Mouse (Mus musculus) hindbrain, embryonic 15.5 days (tissue): ENCODE data around the gene Ttll1. TPM values are rescaled to one million over a fixed set of nuclear protein-coding genes. Genes with fewer than 3 reads are reported as not detected.

ENCODE experiments used
- ATAC-seq: fragments of 200-750 bp; cut with Nextera tagmentation; 2 replicates; pipeline ENCODE4 v1.8.0; 2017; ENCODE audit warnings: low read depth, moderate number of reproducible peaks, moderate TSS enrichment; ENCODE audit not compliant: low FRiP score
- H3K27ac ChIP-seq: fragments of 300-500 bp; sonication (generic); replicated peaks from 2 replicates; pipeline ENCODE4 v1.5.1; 2015; ENCODE audit warnings: mild to moderate bottlenecking, inconsistent platforms
- H3K27me3 ChIP-seq: fragments of 300-500 bp; sonication (generic); 2 replicates; pipeline ENCODE4 v1.6.1; 2015; ENCODE audit warnings: control low read depth, inconsistent platforms
- H3K36me3 ChIP-seq: fragments of 300-500 bp; sonication (generic); 2 replicates; pipeline ENCODE4 v1.6.1; 2015; ENCODE audit warnings: control low read depth, inconsistent platforms
- H3K4me1 ChIP-seq: fragments of 300-500 bp; sonication (generic); replicated peaks from 2 replicates; pipeline ENCODE4 v1.6.1; 2015; ENCODE audit warnings: control low read depth, inconsistent platforms
- H3K4me2 ChIP-seq: fragments of 300-500 bp; sonication (generic); 2 replicates; pipeline ENCODE4 v1.6.1; 2015; ENCODE audit warnings: moderate library complexity, mild to moderate bottlenecking, inconsistent platforms
- H3K4me3 ChIP-seq: fragments of 300-500 bp; sonication (generic); 2 replicates; pipeline ENCODE4 v1.5.1; 2015; ENCODE audit warnings: mild to moderate bottlenecking, inconsistent platforms
- H3K9ac ChIP-seq: fragments of 300-500 bp; sonication (generic); 2 replicates; pipeline ENCODE4 v1.6.1; 2015; ENCODE audit warnings: inconsistent platforms
- H3K9me3 ChIP-seq: fragments of 300-500 bp; sonication (generic); 2 replicates; pipeline ENCODE4 v1.6.1; 2016; ENCODE audit warnings: control low read depth, inconsistent platforms
- WGBS: fragments of 180-500 bp; shearing (Covaris S2); methylation state at CpG from one replicate; pipeline ENCODE4 v1.1.7; 2015; 5-methylcytosine and 5-hydroxymethylcytosine counted together
- microRNA-seq: library from miRNA; unstranded; fragments of <30 nt; microRNA quantifications from one replicate; pipeline ENCODE4, GENCODE M21; 2016
- polyA plus RNA-seq: library from polyadenylated mRNA; unstranded; fragments of >200 nt; fragmentation: Nextera tagmentation; extraction: Ambion mirVana; gene quantifications from 2 replicates; pipeline ENCODE4 v1.2.1, GENCODE M21; 2015

The Ttll1 gene
- polyA plus RNA-seq, 1 experiment from 2014 or later = 122 TPM

DNA sequence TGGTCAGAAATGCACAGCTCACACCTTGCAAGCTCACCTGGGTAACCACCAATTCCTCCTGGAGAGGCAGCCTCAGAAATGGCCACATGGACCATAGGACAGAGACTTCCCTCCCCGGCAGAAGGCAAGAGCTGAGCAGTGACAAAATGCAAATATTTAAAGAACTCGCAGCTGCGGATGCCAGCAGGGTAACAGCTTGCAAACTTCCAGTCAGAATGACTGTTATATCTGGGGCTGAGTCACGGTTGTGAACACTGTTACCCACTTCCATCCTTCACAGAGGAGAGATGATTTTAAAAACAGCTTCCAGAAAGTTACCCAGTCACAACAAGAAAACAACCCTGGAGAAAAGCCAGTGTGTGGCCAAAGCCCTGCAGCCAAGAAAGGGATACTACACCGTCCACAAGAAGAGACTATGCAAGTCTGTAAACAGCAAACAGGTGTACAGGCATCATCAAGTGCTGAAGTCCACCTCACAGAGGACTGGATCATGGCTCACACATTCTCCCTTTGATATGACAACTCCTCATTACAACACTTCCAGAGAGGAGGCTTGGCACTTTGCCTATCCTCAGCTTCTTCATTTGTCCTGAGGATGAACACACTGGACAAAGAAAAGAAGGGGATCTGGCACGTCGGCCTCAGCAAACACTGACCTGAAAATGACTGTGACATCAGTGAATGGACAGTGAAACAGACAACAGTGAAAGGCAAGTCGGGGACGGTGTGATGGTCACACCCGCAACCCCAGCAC, 62.7 kb downstream of the Ttll1 start:
- ATAC-seq = no peak
- H3K27ac ChIP-seq = no peak overlapping the region
- peaks cover 11% of the 10 kb centered on the region for H3K4me1 ChIP-seq
- no peaks in the 10 kb centered on the region for H3K9me3 ChIP-seq
- no peak overlapping the region for H3K4me3 ChIP-seq
- H3K36me3 ChIP-seq = no peaks in the 10 kb centered on the region
- H3K9ac ChIP-seq = no peak overlapping the region
- H3K27me3 ChIP-seq = no peaks in the 10 kb centered on the region
- no peak overlapping the region for H3K4me2 ChIP-seq
- WGBS = 56% methylated on average over 10 of the region's 10 CpGs

- WGBS = 87% methylated on average over 2 of the region's 2 CpGs
- H3K27me3 ChIP-seq = no peaks in the 10 kb centered on the region
Observed at GRCm38 (mm10) chr15:83445908-83446307, 64.8 kb downstream of the Ttll1 start.

DNA sequence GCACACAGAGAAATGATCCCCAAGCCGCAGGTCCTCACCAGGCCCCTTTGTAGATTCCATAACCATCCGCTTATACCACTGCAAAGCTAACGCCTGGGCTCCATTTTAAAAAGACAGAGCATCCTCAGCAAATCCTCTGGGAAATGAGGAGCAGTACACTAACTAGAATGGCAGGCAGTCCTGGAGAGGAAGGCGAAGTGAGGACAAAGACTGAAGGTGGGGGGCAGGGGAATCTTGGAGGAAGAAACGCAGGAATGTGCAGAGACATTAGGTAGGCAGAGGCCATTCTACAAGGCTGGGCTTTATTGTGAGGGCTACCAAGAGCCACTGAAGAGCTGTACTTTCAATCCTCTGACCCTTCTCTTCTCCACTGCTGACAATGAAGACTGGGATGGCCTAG, 65.3 kb downstream of the Ttll1 start:
- H3K4me3 ChIP-seq = no peak overlapping the region
- ATAC-seq = no peak
- H3K9me3 ChIP-seq = no peaks in the 10 kb centered on the region
- WGBS = 60% methylated on average over 5 of the region's 5 CpGs
- no peak overlapping the region for H3K9ac ChIP-seq
- H3K36me3 ChIP-seq = no peaks in the 10 kb centered on the region
- no peaks in the 10 kb centered on the region; the same call in 1 of the 2 replicates for H3K4me1 ChIP-seq
- no peak overlapping the region for H3K27ac ChIP-seq
- H3K4me2 ChIP-seq = no peak overlapping the region
- H3K27me3 ChIP-seq = no peaks in the 10 kb centered on the region

More at GRCm38 (mm10) chr15:83445908-83446307, 64.8 kb downstream of the Ttll1 start:
- H3K4me1 ChIP-seq = no peaks in the 10 kb centered on the region; the same call in 1 of the 2 replicates
- H3K4me2 ChIP-seq = no peak overlapping the region
- ATAC-seq = no peak
- H3K27ac ChIP-seq = no peak overlapping the region
- no peaks in the 10 kb centered on the region for H3K9me3 ChIP-seq
- no peaks in the 10 kb centered on the region for H3K36me3 ChIP-seq
- no peak overlapping the region for H3K9ac ChIP-seq
- no peak overlapping the region for H3K4me3 ChIP-seq

DNA sequence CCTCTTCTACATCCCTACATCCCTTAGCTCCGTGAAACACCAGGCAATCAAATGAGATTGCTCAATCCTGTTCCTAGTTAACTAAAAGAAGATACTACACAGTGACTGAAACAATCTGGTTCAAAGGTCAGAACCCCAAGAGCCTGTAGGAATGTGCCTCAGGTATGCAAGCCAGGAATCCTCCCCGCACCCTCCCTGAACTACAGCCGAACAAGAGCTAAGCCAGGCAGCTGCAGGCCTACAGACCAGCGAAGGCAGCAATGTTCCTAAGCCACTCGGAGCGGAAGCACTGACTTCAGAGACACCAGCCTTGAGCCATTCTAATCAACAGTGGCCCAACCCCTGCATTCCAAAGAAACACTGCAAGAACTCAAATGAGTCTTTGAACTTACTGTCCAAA, 66.3 kb downstream of the Ttll1 start:
- Histone ChIP-seq H3K4me2 (no peak overlapping the region), H3K9me3 (no peaks in the 10 kb centered on the region), H3K36me3 (no peaks in the 10 kb centered on the region), H3K4me1 (no peaks in the 10 kb centered on the region; the same call in 1 of the 2 replicates), H3K4me3 (no peak overlapping the region), H3K9ac (no peak overlapping the region), H3K27ac (no peak overlapping the region), H3K27me3 (no peaks in the 10 kb centered on the region)
- no peak for ATAC-seq
- WGBS = 82% methylated on average over 6 of the region's 6 CpGs

DNA sequence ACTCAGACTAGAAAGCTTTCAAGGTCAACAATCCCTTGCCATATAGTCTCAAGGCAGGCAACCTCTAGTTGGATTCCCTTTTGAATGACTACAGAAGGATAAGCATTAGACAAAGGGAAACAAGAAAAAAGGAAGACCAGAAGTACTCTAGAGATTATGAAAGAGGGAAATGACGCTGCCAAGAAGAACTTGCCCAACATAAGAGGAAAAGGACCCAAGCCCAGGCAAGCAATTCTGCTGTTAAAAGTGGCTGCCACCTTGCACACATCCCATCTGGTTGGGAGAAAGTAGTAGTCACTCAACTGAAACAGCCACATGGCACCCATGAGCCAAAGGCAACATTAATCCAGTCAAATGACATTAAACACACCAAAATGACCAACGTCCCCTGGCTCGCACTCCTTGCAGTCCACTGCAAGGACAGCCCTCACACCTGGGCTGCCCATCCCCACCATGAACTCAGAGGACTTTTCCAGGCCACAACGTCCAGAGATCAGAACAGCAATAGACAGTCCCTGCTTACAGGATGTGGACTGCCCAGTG, 68.1 kb downstream of the Ttll1 start:
- Histone ChIP-seq H3K4me2 (no peak overlapping the region), H3K36me3 (no peaks in the 10 kb centered on the region), H3K4me1 (no peaks in the 10 kb centered on the region), H3K9ac (no peak overlapping the region), H3K27me3 (no peaks in the 10 kb centered on the region), H3K4me3 (no peak overlapping the region), H3K27ac (no peak overlapping the region), H3K9me3 (no peaks in the 10 kb centered on the region)
- 94% methylated on average over 4 of the region's 4 CpGs for WGBS
- ATAC-seq = no peak

- H3K27ac ChIP-seq = no peak overlapping the region
- H3K9me3 ChIP-seq = no peaks in the 10 kb centered on the region
- H3K27me3 ChIP-seq = no peaks in the 10 kb centered on the region
- no peak overlapping the region for H3K9ac ChIP-seq
- 70% methylated on average over 5 of the region's 5 CpGs for WGBS
- no peak overlapping the region for H3K4me2 ChIP-seq
- no peak overlapping the region for H3K4me3 ChIP-seq
- ATAC-seq = no peak
- no peaks in the 10 kb centered on the region; the same call in 1 of the 2 replicates for H3K4me1 ChIP-seq
- H3K36me3 ChIP-seq = no peaks in the 10 kb centered on the region
Observed at GRCm38 (mm10) chr15:83440726-83441125, 70.0 kb downstream of the Ttll1 start.

GRCm38 (mm10) chr15:83436541-83436940, 74.2 kb downstream of the Ttll1 start:
- no peaks in the 10 kb centered on the region for H3K9me3 ChIP-seq
- WGBS = 68% methylated on average over 9 of the region's 9 CpGs
- no peaks in the 10 kb centered on the region for H3K27me3 ChIP-seq
- H3K4me3 ChIP-seq = no peak overlapping the region
- no peaks in the 10 kb centered on the region for H3K36me3 ChIP-seq
- H3K27ac ChIP-seq = no peak overlapping the region
- peaks cover 7% of the 10 kb centered on the region for H3K4me1 ChIP-seq
- H3K4me2 ChIP-seq = no peak overlapping the region
- no peak for ATAC-seq
- H3K9ac ChIP-seq = no peak overlapping the region

- Histone ChIP-seq H3K9ac (no peak overlapping the region), H3K36me3 (no peaks in the 10 kb centered on the region), H3K4me2 (no peak overlapping the region), H3K27me3 (no peaks in the 10 kb centered on the region), H3K27ac (no peak overlapping the region), H3K4me3 (no peak overlapping the region), H3K9me3 (no peaks in the 10 kb centered on the region), H3K4me1 (peaks cover 7% of the 10 kb centered on the region)
- no peak for ATAC-seq
- 77% methylated on average over 8 of the region's 8 CpGs for WGBS
Observed at GRCm38 (mm10) chr15:83435324-83436090, 75.2 kb downstream of the Ttll1 start.

GRCm38 (mm10) chr15:83434692-83435091, 76.0 kb downstream of the Ttll1 start:
- no peak overlapping the region for H3K9ac ChIP-seq
- H3K4me3 ChIP-seq = no peak overlapping the region
- WGBS = 73% methylated on average over 4 of the region's 4 CpGs
- H3K4me1 ChIP-seq = peaks cover 7% of the 10 kb centered on the region
- no peaks in the 10 kb centered on the region for H3K27me3 ChIP-seq
- ATAC-seq = no peak
- no peak overlapping the region for H3K4me2 ChIP-seq
- H3K36me3 ChIP-seq = no peaks in the 10 kb centered on the region
- no peak overlapping the region for H3K27ac ChIP-seq
- H3K9me3 ChIP-seq = no peaks in the 10 kb centered on the region

Small RNA genes lying within 50 kb of the gene (microRNA-seq; reads per million reads assigned to microRNA genes)
- gene Gm24575 = not detected

Other genes starting within 250 kb of the Ttll1 start
- gene Arfgap3, start 160.6 kb downstream of the Ttll1 start, polyA plus RNA-seq = 41.5 and 41.9 TPM in 2 replicates
- 27.6 and 31.7 TPM in 2 replicates for gene Pacsin2, start 46.3 kb downstream of the Ttll1 start, polyA plus RNA-seq
- 0.72 and 1.3 TPM in 2 replicates for gene Bik, start 16.0 kb upstream of the Ttll1 start, polyA plus RNA-seq
- 11.7 and 14.2 TPM in 2 replicates for gene Tspo, start 52.7 kb upstream of the Ttll1 start, polyA plus RNA-seq
- 30.8 and 33.1 TPM in 2 replicates for gene Mcat, start 52.9 kb upstream of the Ttll1 start, polyA plus RNA-seq
- 45.3 and 46.3 TPM in 2 replicates for gene Ttll12, start 84.3 kb upstream of the Ttll1 start, polyA plus RNA-seq
- gene Scube1, start 214.1 kb upstream of the Ttll1 start, polyA plus RNA-seq = 8.4 and 9.7 TPM in 2 replicates